Mouse (Mus musculus) midbrain, postnatal 0 days (tissue): Measurements from ENCODE around the gene Camkv. TPM values are rescaled to one million over a fixed set of nuclear protein-coding genes. Genes with fewer than 3 reads are reported as not detected.

Experiments used
- ATAC-seq: fragments of 200-750 bp; cut with Nextera tagmentation; 2 replicates; pipeline ENCODE4 v1.8.0; 2017; ENCODE audit warnings: moderate number of reproducible peaks, mild to moderate bottlenecking, moderate TSS enrichment, moderate library complexity; ENCODE audit not compliant: low FRiP score
- DNase-seq: peaks from one replicate; pipeline ENCODE4 v3.0.0-alpha.2; 2015; ENCODE audit warnings: low spot score
- H3K27ac ChIP-seq: fragments of 300-500 bp; sonication (generic); 2 replicates; pipeline ENCODE4 v1.5.1; 2014; ENCODE audit warnings: low read depth, mild to moderate bottlenecking, low read length, mixed read lengths
- H3K27me3 ChIP-seq: fragments of 300-500 bp; sonication (generic); 2 replicates; pipeline ENCODE4 v1.6.1; 2014; ENCODE audit warnings: low read length, control low read depth, mixed read lengths; ENCODE audit not compliant: insufficient read depth
- H3K36me3 ChIP-seq: fragments of 300-500 bp; sonication (generic); 2 replicates; pipeline ENCODE4 v1.6.1; 2014; ENCODE audit warnings: low read length, control low read depth, mixed read lengths; ENCODE audit not compliant: insufficient read depth
- H3K4me1 ChIP-seq: fragments of 300-500 bp; sonication (generic); 2 replicates; pipeline ENCODE4 v1.6.1; 2014; ENCODE audit warnings: mild to moderate bottlenecking, control low read depth, antibody characterized with exemption, low read length, mixed read lengths; ENCODE audit not compliant: insufficient read depth
- H3K4me2 ChIP-seq: fragments of 300-500 bp; sonication (generic); 2 replicates; pipeline ENCODE4 v1.6.1; 2014; ENCODE audit warnings: low read depth, mild to moderate bottlenecking, low read length, mixed read lengths; ENCODE audit not compliant: poor library complexity, severe bottlenecking
- H3K4me3 ChIP-seq: fragments of 300-500 bp; sonication (generic); 2 replicates; pipeline ENCODE4 v1.5.1; 2014; ENCODE audit warnings: low read depth, mild to moderate bottlenecking, low read length, moderate library complexity
- H3K9ac ChIP-seq: fragments of 300-500 bp; sonication (generic); replicated peaks from 2 replicates; pipeline ENCODE4 v1.6.1; 2014; ENCODE audit warnings: mild to moderate bottlenecking, low read length, moderate library complexity, mixed read lengths; ENCODE audit not compliant: poor library complexity, severe bottlenecking
- H3K9me3 ChIP-seq: fragments of 300-500 bp; sonication (generic); 2 replicates; pipeline ENCODE4 v1.6.1; 2016; ENCODE audit warnings: low read length, control low read depth
- CTCF ChIP-seq: IDR thresholded peaks from 2 replicates; pipeline ENCODE4 v1.5.1; 2016; ENCODE audit warnings: antibody characterized with exemption, mild to moderate bottlenecking
- WGBS: fragments of 180-500 bp; shearing (Covaris S2); extraction: QIAGEN DNeasy Blood & Tissue Kit; methylation state at CpG from one replicate; pipeline ENCODE4 v1.1.7; 2014; 5-methylcytosine and 5-hydroxymethylcytosine counted together
- polyA plus RNA-seq: library from polyadenylated mRNA; unstranded; fragments of >200 nt; fragmentation: Nextera tagmentation; extraction: Ambion mirVana; gene quantifications from 2 replicates; pipeline ENCODE4 v1.2.1, GENCODE M21; 2015
- total RNA-seq: library from RNA; depleted of rRNA; stranded (reverse); fragments of >200 nt; gene quantifications from 2 replicates; pipeline ENCODE4 v1.2.3, GENCODE M21; 2014

Camkv gene
- total and polyA plus RNA-seq, 2 experiments from 2014 or later: 133 to 136 TPM

DNA sequence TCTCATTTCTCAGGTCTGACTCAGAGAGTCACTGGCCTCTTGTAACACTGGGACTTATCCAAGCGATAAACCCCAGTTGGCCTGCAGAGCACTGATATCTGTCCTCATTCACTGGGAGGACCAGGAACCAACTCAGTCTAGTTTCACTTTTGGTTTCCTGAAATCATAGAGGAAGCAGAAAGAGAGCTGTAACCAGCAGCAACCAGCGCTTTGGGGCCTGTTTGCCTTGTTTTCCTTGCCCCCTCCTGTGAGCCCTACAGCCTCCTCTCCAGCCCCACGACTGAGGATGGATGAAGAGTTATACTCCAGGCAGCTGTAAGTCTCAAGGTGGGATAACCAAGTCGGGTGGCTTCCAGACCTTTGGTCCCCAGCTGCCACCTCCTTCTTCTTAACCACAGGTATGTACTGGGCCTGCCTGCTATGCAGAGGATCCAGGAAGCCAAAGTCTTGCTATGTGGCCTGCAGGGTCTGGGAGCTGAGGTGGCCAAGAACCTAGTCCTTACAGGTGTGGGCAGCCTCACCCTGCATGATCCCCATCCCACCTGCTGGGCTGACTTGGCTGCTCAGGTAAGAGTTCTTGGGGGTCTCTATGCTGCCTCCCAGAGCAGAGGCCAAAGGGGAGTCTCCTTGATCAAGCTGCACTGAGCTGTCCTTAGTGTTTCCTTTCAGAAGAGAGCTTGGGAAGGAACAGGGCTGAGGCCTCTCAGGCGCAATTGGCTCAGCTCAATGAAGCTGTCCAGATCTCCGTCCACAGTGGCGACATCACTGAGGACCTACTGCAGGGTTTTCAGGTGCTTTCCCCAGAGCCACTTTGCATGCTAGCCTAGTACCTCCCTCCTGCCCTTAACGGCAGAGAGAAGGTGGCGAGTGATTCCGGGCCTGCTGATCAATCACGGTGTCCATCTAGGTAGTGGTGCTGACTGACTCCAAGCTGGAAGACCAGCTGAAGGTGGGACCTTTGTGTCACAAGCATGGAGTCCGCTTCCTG, 40.2 kb downstream of the Camkv start, which contains the start of gene Uba7:
Uba7 (plus strand) TSS at position 107 of the 988 bp plus-strand sequence.
- no peaks in the 10 kb centered on the region for H3K27me3 ChIP-seq
- 76% methylated on average over 12 of the region's 12 CpGs for WGBS
- H3K36me3 ChIP-seq: peaks cover 6% of the 10 kb centered on the region; the same call in 1 of the 2 replicates
- 0 out of 2 replicates have a peak within 1 kb of the TSS, but pooled peaks have one; percentile 4 for H3K9ac ChIP-seq
- H3K4me2 ChIP-seq: no peak within 1 kb of the TSS
- H3K4me1 ChIP-seq: no peaks in the 10 kb centered on the region
- H3K27ac ChIP-seq: no peak within 1 kb of the TSS
- DNase-seq: no peak
- TF ChIP-seq CTCF: no peak
- ATAC-seq: no peak
- H3K4me3 ChIP-seq: no peak within 1 kb of the TSS
- H3K9me3 ChIP-seq: no peaks in the 10 kb centered on the region

- Histone ChIP-seq H3K9me3 (no peaks in the 10 kb centered on the region), H3K27ac (no peak overlapping the region), H3K4me2 (no peak overlapping the region), H3K36me3 (0 out of 2 replicates have a peak, but pooled peaks cover 3% of the 10 kb centered on the region), H3K9ac (no peak overlapping the region), H3K4me3 (no peak overlapping the region), H3K4me1 (no peaks in the 10 kb centered on the region), H3K27me3 (no peaks in the 10 kb centered on the region)
- no peak for TF ChIP-seq CTCF
- ATAC-seq (no peak), DNase-seq (no peak)
- WGBS: 86% methylated on average over 12 of the region's 12 CpGs
Measured at GRCm38 (mm10) chr9:107978815-107979214, 43.3 kb downstream of the Camkv start.

DNA sequence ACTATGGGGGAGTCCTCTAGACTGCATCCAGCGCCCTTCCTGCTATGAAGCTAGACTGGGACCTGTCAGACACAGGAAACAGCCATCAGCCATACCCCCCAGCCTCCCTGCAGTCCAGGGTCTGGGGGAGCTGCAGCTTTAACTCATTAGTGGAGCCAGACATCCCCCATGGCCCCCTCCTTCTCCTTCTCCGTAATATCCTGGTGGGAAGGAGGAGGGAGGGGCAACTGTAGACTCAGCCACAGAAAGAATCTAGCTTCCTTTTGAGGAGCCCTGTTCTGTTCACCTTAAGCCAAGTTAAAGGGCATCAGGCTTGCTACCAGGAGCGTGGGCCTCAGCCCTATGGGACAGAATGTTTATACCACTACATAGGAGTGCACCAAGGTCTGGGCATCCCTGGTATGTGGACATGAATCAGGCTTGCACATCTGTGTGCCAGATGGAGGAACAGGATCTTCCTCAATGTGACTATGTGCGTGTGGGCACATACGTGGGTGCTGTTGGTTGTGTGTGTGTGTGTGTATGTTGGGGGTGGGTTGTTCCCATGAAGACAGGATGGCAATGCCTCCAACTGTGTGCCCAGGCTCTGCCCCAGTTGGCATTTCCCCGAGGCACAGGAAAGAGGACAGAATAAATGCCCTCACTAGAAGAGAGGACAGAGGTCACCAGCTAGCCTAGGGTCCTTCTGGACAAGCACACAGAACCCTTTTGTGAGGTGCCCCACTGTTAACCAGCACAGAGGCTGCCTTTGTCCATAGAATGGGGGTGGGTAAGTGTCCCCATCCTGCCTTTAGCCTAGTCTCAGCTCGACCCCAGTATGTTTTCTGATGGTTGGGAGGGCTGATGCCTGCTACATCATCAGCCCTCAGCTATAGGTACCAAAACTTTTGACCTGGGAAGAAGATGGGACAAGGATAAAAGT, 46.5 kb downstream of the Camkv start:
- Histone ChIP-seq H3K4me3 (no peak overlapping the region), H3K27ac (peak overlapping the region; percentile 34), H3K4me1 (peaks cover 6% of the 10 kb centered on the region), H3K9ac (no peak overlapping the region), H3K4me2 (no peak overlapping the region), H3K27me3 (0 out of 2 replicates have a peak, but pooled peaks cover 4% of the 10 kb centered on the region), H3K36me3 (0 out of 2 replicates have a peak, but pooled peaks cover 3% of the 10 kb centered on the region), H3K9me3 (no peaks in the 10 kb centered on the region)
- ATAC-seq: no peak
- WGBS: 59% methylated on average over 7 of the region's 7 CpGs
- TF ChIP-seq CTCF: no peak
- DNase-seq: no peak

GRCm38 (mm10) chr9:107982681-107983346, 47.3 kb downstream of the Camkv start, which contains the start of gene Gm20661:
Gm20661 (plus strand) TSS chr9:107983058.
- H3K9ac ChIP-seq: no peak within 1 kb of the TSS
- H3K27ac ChIP-seq: peak within 1 kb of the TSS; percentile 34
- no peaks in the 10 kb centered on the region for H3K9me3 ChIP-seq
- ATAC-seq: no peak
- 0 out of 2 replicates have a peak, but pooled peaks cover 4% of the 10 kb centered on the region for H3K27me3 ChIP-seq
- H3K36me3 ChIP-seq: 0 out of 2 replicates have a peak, but pooled peaks cover 3% of the 10 kb centered on the region
- no peak for TF ChIP-seq CTCF
- H3K4me1 ChIP-seq: peaks cover 6% of the 10 kb centered on the region
- H3K4me2 ChIP-seq: peak within 1 kb of the TSS; percentile 18; the same call in 1 of the 2 replicates
- 44% methylated on average over 14 of the region's 14 CpGs for WGBS
- peak; percentile 47 for DNase-seq
- H3K4me3 ChIP-seq: no peak within 1 kb of the TSS

DNA sequence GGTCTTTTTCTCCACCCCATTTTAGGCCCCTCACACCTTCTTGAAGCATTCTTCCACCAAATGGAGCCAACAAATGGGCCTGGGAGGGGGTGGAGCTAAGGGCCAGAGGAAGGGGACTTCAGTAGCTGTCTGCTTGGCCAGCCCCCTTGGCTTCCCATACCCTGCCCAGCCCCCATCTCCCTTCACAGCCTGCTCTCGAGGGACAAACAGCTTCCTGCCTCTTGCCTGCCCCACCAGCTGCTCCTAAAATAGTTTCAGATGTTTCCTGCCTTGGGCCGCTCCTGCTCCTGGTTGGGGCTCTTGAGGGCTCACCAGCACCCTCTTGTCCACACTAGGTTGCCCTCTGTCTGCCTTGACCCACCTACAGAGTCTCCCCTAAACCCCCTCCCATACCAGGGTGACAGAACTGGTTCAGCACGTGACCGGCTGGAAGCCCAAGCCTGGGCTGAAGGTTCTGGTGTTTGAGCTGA, 48.0 kb downstream of the Camkv start:
- ATAC-seq (no peak), DNase-seq (peak; percentile 47)
- H3K36me3 ChIP-seq: 0 out of 2 replicates have a peak, but pooled peaks cover 3% of the 10 kb centered on the region
- H3K27ac ChIP-seq: peak overlapping the region; percentile 34; the same call in 1 of the 2 replicates
- H3K4me3 ChIP-seq: no peak overlapping the region
- 0 out of 2 replicates have a peak, but pooled peaks cover 4% of the 10 kb centered on the region for H3K27me3 ChIP-seq
- H3K9me3 ChIP-seq: no peaks in the 10 kb centered on the region
- 46% methylated on average over 4 of the region's 4 CpGs for WGBS
- 0 out of 2 replicates have a peak overlapping the region, but pooled peaks have one; percentile 18 for H3K4me2 ChIP-seq
- no peak for TF ChIP-seq CTCF
- H3K4me1 ChIP-seq: peaks cover 6% of the 10 kb centered on the region
- no peak overlapping the region for H3K9ac ChIP-seq
